Mouse (Mus musculus) heart, embryonic 11.5 days (tissue): Measurements from ENCODE around the gene Mfsd9. TPM values are rescaled to one million over a fixed set of nuclear protein-coding genes. Genes with fewer than 3 reads are reported as not detected.

Experiments
- ATAC-seq: fragments of 200-750 bp; cut with Nextera tagmentation; replicated peaks from 2 replicates; pipeline ENCODE4 v1.8.0; 2017; ENCODE audit warnings: moderate library complexity; ENCODE audit not compliant: insufficient number of reproducible peaks, low FRiP score, low TSS enrichment
- H3K27ac ChIP-seq: fragments of 300-500 bp; sonication (generic); 2 replicates; pipeline ENCODE4 v1.5.1; 2014; ENCODE audit warnings: mild to moderate bottlenecking, low read depth, low read length
- H3K27me3 ChIP-seq: fragments of 300-500 bp; sonication (generic); 2 replicates; pipeline ENCODE4 v1.6.1; 2014; ENCODE audit warnings: mild to moderate bottlenecking, low read length, mixed read lengths; ENCODE audit not compliant: control insufficient read depth, insufficient read depth
- H3K36me3 ChIP-seq: fragments of 300-500 bp; sonication (generic); 2 replicates; pipeline ENCODE4 v1.6.1; 2014; ENCODE audit warnings: mild to moderate bottlenecking, low read length, moderate library complexity, mixed read lengths; ENCODE audit not compliant: control insufficient read depth, insufficient read depth
- H3K4me1 ChIP-seq: fragments of 300-500 bp; sonication (generic); 2 replicates; pipeline ENCODE4 v1.6.1; 2014; ENCODE audit warnings: low read length; ENCODE audit not compliant: control insufficient read depth, insufficient read depth
- H3K4me2 ChIP-seq: fragments of 300-500 bp; sonication (generic); 2 replicates; pipeline ENCODE4 v1.6.1; 2014; ENCODE audit warnings: mild to moderate bottlenecking, moderate library complexity
- H3K4me3 ChIP-seq: fragments of 300-500 bp; sonication (generic); 2 replicates; pipeline ENCODE4 v1.5.1; 2014; ENCODE audit warnings: low read depth, low read length
- H3K9ac ChIP-seq: fragments of 300-500 bp; sonication (generic); 2 replicates; pipeline ENCODE4 v1.6.1; 2014; ENCODE audit warnings: mild to moderate bottlenecking, low read depth, low read length, moderate library complexity
- H3K9me3 ChIP-seq: fragments of 300-500 bp; sonication (generic); replicated peaks from 2 replicates; pipeline ENCODE4 v1.6.1; 2016; ENCODE audit warnings: low read length; ENCODE audit not compliant: control insufficient read depth
- WGBS: fragments of 180-500 bp; shearing (Covaris S2); extraction: QIAGEN DNeasy Blood & Tissue Kit; methylation state at CpG from one replicate; pipeline ENCODE4 v1.1.7; 2014; ENCODE audit not compliant: insufficient replicate concordance; 5-methylcytosine and 5-hydroxymethylcytosine counted together
- polyA plus RNA-seq: library from polyadenylated mRNA; unstranded; fragments of >200 nt; fragmentation: Nextera tagmentation; extraction: Ambion mirVana; gene quantifications from 2 replicates; pipeline ENCODE4 v1.2.1, GENCODE M21; 2014

The Mfsd9 gene
- 1.9 and 2.0 TPM in 2 replicates for polyA plus RNA-seq

DNA sequence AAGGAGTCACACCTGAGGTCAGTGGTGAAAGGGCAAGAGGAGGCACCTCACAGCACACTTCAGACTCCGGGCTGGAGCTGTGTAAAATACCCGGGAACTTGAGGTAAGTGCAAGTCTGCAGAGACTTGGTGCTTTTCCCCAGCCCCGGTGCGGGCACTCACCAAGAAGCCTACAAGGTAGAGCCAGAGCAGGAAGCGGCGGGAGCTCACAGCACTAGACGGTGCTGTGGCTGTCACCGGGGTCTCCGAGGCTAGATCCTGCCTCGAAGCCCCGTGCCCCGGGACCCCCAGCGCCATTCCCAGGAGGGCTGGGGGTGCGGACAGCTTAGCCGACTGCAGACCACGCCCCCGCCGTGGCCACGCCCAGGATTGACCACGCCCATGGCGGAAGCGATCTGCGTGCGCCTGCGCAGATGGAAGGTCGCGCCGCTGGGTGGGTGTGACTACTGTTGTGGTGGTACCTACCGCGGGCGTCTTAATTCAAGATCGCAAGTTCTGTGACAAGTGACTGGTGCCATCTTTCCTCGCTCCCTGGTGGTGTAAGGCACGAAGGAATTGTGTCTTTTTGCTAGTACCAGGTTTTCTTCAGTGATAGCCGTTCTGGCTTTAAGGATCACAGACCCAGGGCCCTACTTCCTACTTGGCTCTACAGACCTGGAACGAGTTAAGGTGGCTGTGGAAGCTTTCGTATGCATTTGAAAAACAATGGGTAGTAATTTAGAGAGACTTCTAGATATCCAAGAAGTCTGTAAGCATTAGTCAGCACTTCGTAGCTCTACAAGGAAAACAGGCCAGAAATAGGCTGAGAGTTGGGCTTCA lies at the start of gene Mfsd9:
Gene Mfsd9 (minus strand): TSS at position 364 of the 818 bp plus-strand sequence.
- peak; percentile 81 for ATAC-seq
- Histone ChIP-seq H3K4me3 (peak within 1 kb of the TSS; percentile 74), H3K4me1 (no peaks in the 10 kb centered on the region; the same call in 1 of the 2 replicates), H3K27me3 (no peaks in the 10 kb centered on the region), H3K4me2 (peak within 1 kb of the TSS; percentile 85), H3K9me3 (no peaks in the 10 kb centered on the region), H3K36me3 (no peaks in the 10 kb centered on the region), H3K9ac (peak within 1 kb of the TSS; percentile 74), H3K27ac (no peak within 1 kb of the TSS)
- WGBS = 4% methylated on average over 38 of the region's 38 CpGs

GRCm38 (mm10) chr1:40835468-40835867 lies 45.0 kb upstream of the Mfsd9 start:
- no peak overlapping the region for H3K4me3 ChIP-seq
- H3K9me3 ChIP-seq = no peaks in the 10 kb centered on the region
- H3K36me3 ChIP-seq = no peaks in the 10 kb centered on the region
- H3K9ac ChIP-seq = no peak overlapping the region
- H3K27me3 ChIP-seq = no peaks in the 10 kb centered on the region
- no peak overlapping the region for H3K27ac ChIP-seq
- no peaks in the 10 kb centered on the region for H3K4me1 ChIP-seq
- WGBS = 71% methylated on average over 4 of the region's 4 CpGs
- no peak overlapping the region for H3K4me2 ChIP-seq
- ATAC-seq = no peak

- Histone ChIP-seq H3K27ac (no peak overlapping the region), H3K36me3 (no peaks in the 10 kb centered on the region), H3K9ac (no peak overlapping the region), H3K4me3 (no peak overlapping the region), H3K4me2 (no peak overlapping the region), H3K4me1 (0 out of 2 replicates have a peak, but pooled peaks cover 2% of the 10 kb centered on the region), H3K9me3 (no peaks in the 10 kb centered on the region), H3K27me3 (no peaks in the 10 kb centered on the region)
- ATAC-seq = no peak
- 77% methylated on average over 4 of the region's 4 CpGs for WGBS
Measured at GRCm38 (mm10) chr1:40830712-40831507, 40.4 kb upstream of the Mfsd9 start.

DNA sequence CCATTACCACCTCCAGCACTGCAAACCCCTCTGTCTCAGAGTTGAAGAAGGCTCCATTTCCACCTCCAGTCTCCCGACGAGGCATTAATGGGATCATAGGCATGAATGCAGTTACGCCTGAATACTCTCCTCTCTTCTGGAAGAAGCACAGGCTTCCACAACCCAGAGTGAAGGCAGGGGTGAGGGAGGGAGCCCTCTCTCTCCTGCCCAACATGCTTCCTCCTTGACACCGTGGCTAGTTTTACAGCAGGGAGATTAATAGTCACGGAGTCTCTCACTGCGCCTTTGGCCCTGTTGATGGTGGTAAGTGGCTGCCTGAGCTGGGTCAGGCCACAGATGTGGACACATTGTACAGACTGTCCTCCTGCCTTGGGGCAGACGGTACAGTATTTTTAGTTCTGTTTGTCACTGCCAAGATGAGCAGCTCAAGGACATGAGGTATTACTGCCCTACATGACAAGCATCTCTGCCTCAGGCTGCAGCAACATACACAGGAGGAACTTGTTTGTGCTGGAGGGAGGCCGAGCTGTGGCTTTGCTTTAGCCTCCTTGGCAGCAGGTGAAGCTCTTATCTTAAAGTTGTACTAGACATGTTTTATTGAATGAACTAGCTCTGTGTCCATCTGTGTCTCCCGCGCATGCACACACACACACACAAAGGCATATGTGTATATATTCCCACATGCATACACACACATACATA lies 38.9 kb upstream of the Mfsd9 start:
- no peak for ATAC-seq
- Histone ChIP-seq H3K27me3 (no peaks in the 10 kb centered on the region), H3K27ac (no peak overlapping the region), H3K9ac (no peak overlapping the region), H3K4me2 (no peak overlapping the region), H3K4me3 (no peak overlapping the region), H3K4me1 (0 out of 2 replicates have a peak, but pooled peaks cover 2% of the 10 kb centered on the region), H3K9me3 (no peaks in the 10 kb centered on the region), H3K36me3 (no peaks in the 10 kb centered on the region)
- WGBS = 68% methylated on average over 10 of the region's 10 CpGs

DNA sequence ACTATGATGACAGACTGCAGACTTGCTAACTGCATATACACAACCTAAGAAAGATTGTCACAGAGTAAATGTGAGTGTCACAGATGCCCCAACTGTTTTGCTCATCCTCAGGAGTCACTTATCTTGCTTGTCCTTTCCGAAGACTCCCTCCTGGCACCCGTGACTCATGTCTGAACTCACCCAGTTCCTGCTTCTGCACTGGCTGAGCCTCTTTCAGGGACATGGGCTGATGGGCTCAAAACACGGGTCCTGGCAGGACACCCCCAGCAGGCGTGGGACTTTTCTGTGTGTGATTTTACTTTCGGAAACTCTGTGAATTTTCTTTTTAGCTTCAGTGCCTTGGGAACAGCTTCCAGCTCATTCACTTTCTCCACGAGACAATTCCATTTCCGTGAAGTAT lies 35.3 kb upstream of the Mfsd9 start:
- no peaks in the 10 kb centered on the region for H3K27me3 ChIP-seq
- no peak for ATAC-seq
- no peak overlapping the region for H3K4me3 ChIP-seq
- H3K4me1 ChIP-seq = 0 out of 2 replicates have a peak, but pooled peaks cover 2% of the 10 kb centered on the region
- WGBS = 61% methylated on average over 7 of the region's 7 CpGs
- no peak overlapping the region for H3K9ac ChIP-seq
- H3K36me3 ChIP-seq = no peaks in the 10 kb centered on the region
- H3K4me2 ChIP-seq = no peak overlapping the region
- H3K27ac ChIP-seq = no peak overlapping the region
- H3K9me3 ChIP-seq = no peaks in the 10 kb centered on the region

GRCm38 (mm10) chr1:40824936-40825335 lies 34.4 kb upstream of the Mfsd9 start:
- Histone ChIP-seq H3K4me2 (no peak overlapping the region), H3K27ac (no peak overlapping the region), H3K4me1 (0 out of 2 replicates have a peak, but pooled peaks cover 2% of the 10 kb centered on the region), H3K36me3 (no peaks in the 10 kb centered on the region), H3K9me3 (no peaks in the 10 kb centered on the region), H3K9ac (no peak overlapping the region), H3K4me3 (no peak overlapping the region), H3K27me3 (no peaks in the 10 kb centered on the region)
- ATAC-seq = no peak
- 68% methylated on average over 8 of the region's 8 CpGs for WGBS

- no peaks in the 10 kb centered on the region for H3K27me3 ChIP-seq
- no peak overlapping the region for H3K9ac ChIP-seq
- no peak overlapping the region for H3K4me3 ChIP-seq
- H3K36me3 ChIP-seq = no peaks in the 10 kb centered on the region
- WGBS = 49% methylated on average over 4 of the region's 4 CpGs
- ATAC-seq = no peak
- H3K9me3 ChIP-seq = no peaks in the 10 kb centered on the region
- H3K4me1 ChIP-seq = 0 out of 2 replicates have a peak, but pooled peaks cover 2% of the 10 kb centered on the region
- no peak overlapping the region for H3K27ac ChIP-seq
- H3K4me2 ChIP-seq = no peak overlapping the region
Measured at GRCm38 (mm10) chr1:40824517-40824916, 34.0 kb upstream of the Mfsd9 start.

- Histone ChIP-seq H3K36me3 (no peaks in the 10 kb centered on the region), H3K27ac (no peak overlapping the region), H3K9ac (no peak overlapping the region), H3K4me1 (no peaks in the 10 kb centered on the region), H3K9me3 (no peaks in the 10 kb centered on the region), H3K4me3 (no peak overlapping the region), H3K27me3 (no peaks in the 10 kb centered on the region), H3K4me2 (no peak overlapping the region)
- WGBS = 58% methylated on average over 16 of the region's 16 CpGs
- no peak for ATAC-seq
Measured at GRCm38 (mm10) chr1:40815071-40815845, 24.8 kb upstream of the Mfsd9 start.
